Mouse (Mus musculus): ENCODE results near the gene Chrm3. TPM values are rescaled to one million over a fixed set of nuclear protein-coding genes. Genes with fewer than 3 reads are reported as not detected.
"Not testable (repeated sequence)": the region's sequence is repeated elsewhere in the genome, so short reads cannot be mapped to it uniquely, and the experiment has no call there.

The Chrm3 gene
- polyA plus RNA-seq, 1 experiment from 2014 or later = 0.31 TPM

- 88% methylated on average over 2 of the region's 2 CpGs for WGBS
- ATAC-seq (ENCODE audit: low read depth) = no peak
Measured at GRCm38 (mm10) chr13:9866161-9866560, 494.5 kb downstream of the Chrm3 start.

GRCm38 (mm10) chr13:9847515-9847914 is 513.1 kb downstream of the Chrm3 start:
- no peak overlapping the region for H3K27ac ChIP-seq (ENCODE audit: low read length)
- no peak overlapping the region for H3K9ac ChIP-seq (ENCODE audit: low read length)
- H3K36me3 ChIP-seq (ENCODE audit: control insufficient read depth, insufficient read depth, low read length) = no peaks in the 10 kb centered on the region
- no peak overlapping the region for H3K4me2 ChIP-seq (ENCODE audit: low read depth, low read length)
- whole genome bisulfite sequencing = 61% methylated on average over 3 of the region's 3 CpGs
- H3K27me3 ChIP-seq (ENCODE audit: control insufficient read depth, insufficient read depth, low read depth, low read length) = no peaks in the 10 kb centered on the region
- no peaks in the 10 kb centered on the region for H3K9me3 ChIP-seq (ENCODE audit: control insufficient read depth, low read length)
- ATAC-seq (ENCODE audit: low read depth) = no peak
- H3K4me3 ChIP-seq (ENCODE audit: low read length) = no peak overlapping the region
- H3K4me1 ChIP-seq (replicated peaks; ENCODE audit: control insufficient read depth, insufficient read depth, low read length) = no peaks in the 10 kb centered on the region

More at GRCm38 (mm10) chr13:9866161-9866560, 494.5 kb downstream of the Chrm3 start:
- H3K36me3 ChIP-seq (ENCODE audit: control insufficient read depth, insufficient read depth, low read length) = no peaks in the 10 kb centered on the region
- H3K27ac ChIP-seq (ENCODE audit: low read length) = no peak overlapping the region
- H3K27me3 ChIP-seq (ENCODE audit: control insufficient read depth, insufficient read depth, low read depth, low read length) = no peaks in the 10 kb centered on the region
- no peak overlapping the region for H3K4me2 ChIP-seq (ENCODE audit: low read depth, low read length)
- H3K4me3 ChIP-seq (ENCODE audit: low read length) = no peak overlapping the region
- no peaks in the 10 kb centered on the region for H3K4me1 ChIP-seq (replicated peaks; ENCODE audit: control insufficient read depth, insufficient read depth, low read length)
- no peak overlapping the region for H3K9ac ChIP-seq (ENCODE audit: low read length)
- no peaks in the 10 kb centered on the region for H3K9me3 ChIP-seq (ENCODE audit: control insufficient read depth, low read length)

- 32% methylated on average over 14 of the region's 14 CpGs for WGBS
- Histone ChIP-seq H3K9ac (ENCODE audit: low read length) (no peak overlapping the region), H3K4me2 (ENCODE audit: low read depth, low read length) (peak overlapping the region; percentile 7; the same call in 1 of the 2 replicates), H3K9me3 (ENCODE audit: control insufficient read depth, low read length) (no peaks in the 10 kb centered on the region), H3K36me3 (ENCODE audit: control insufficient read depth, insufficient read depth, low read length) (no peaks in the 10 kb centered on the region), H3K4me3 (ENCODE audit: low read length) (no peak overlapping the region), H3K27me3 (ENCODE audit: control insufficient read depth, insufficient read depth, low read depth, low read length) (no peaks in the 10 kb centered on the region), H3K27ac (ENCODE audit: low read length) (no peak overlapping the region), H3K4me1 (replicated peaks; ENCODE audit: control insufficient read depth, insufficient read depth, low read length) (no peaks in the 10 kb centered on the region)
- peak; percentile 71 for ATAC-seq (ENCODE audit: low read depth)
Measured at GRCm38 (mm10) chr13:9846543-9847434, 513.9 kb downstream of the Chrm3 start.

GRCm38 (mm10) chr13:9834146-9834679 is 526.4 kb downstream of the Chrm3 start:
- WGBS = 74% methylated on average over 32 of the region's 33 CpGs
- not testable (repeated sequence) for H3K36me3 ChIP-seq (ENCODE audit: control insufficient read depth, insufficient read depth, low read length)

GRCm38 (mm10) chr13:9826227-9826626 is 534.4 kb downstream of the Chrm3 start:
- 61% methylated on average over 5 of the region's 5 CpGs for WGBS
- no peak overlapping the region for H3K4me3 ChIP-seq (ENCODE audit: low read length)
- H3K4me2 ChIP-seq (ENCODE audit: low read depth, low read length) = no peak overlapping the region
- ATAC-seq (ENCODE audit: low read depth) = no peak
- H3K9ac ChIP-seq (ENCODE audit: low read length) = no peak overlapping the region
- H3K9me3 ChIP-seq (ENCODE audit: control insufficient read depth, low read length) = no peaks in the 10 kb centered on the region
- H3K27me3 ChIP-seq (ENCODE audit: control insufficient read depth, insufficient read depth, low read depth, low read length) = no peaks in the 10 kb centered on the region
- no peaks in the 10 kb centered on the region for H3K36me3 ChIP-seq (ENCODE audit: control insufficient read depth, insufficient read depth, low read length)
- no peaks in the 10 kb centered on the region for H3K4me1 ChIP-seq (replicated peaks; ENCODE audit: control insufficient read depth, insufficient read depth, low read length)
- no peak overlapping the region for H3K27ac ChIP-seq (ENCODE audit: low read length)

More at GRCm38 (mm10) chr13:9834146-9834679, 526.4 kb downstream of the Chrm3 start:
- not testable (repeated sequence) for H3K9ac ChIP-seq (ENCODE audit: low read length); H3K27ac ChIP-seq (ENCODE audit: low read length); H3K4me1 ChIP-seq (replicated peaks; ENCODE audit: control insufficient read depth, insufficient read depth, low read length); H3K27me3 ChIP-seq (ENCODE audit: control insufficient read depth, insufficient read depth, low read depth, low read length); H3K4me2 ChIP-seq (ENCODE audit: low read depth, low read length); H3K9me3 ChIP-seq (ENCODE audit: control insufficient read depth, low read length); H3K4me3 ChIP-seq (ENCODE audit: low read length)
- peak; percentile 83 for ATAC-seq (ENCODE audit: low read depth)

Small RNA genes within 50 kb of the gene (microRNA-seq; reads per million reads assigned to microRNA genes)
- 0.59 reads per million for gene Gm24187
